Mouse (Mus musculus) hindlimb bud, embryonic 11.5 days (tissue): Measurements from ENCODE around the gene Mypn.

Experiments used
- DNase-seq: peaks from one replicate; pipeline ENCODE4 v3.0.0-alpha.2; 2012; ENCODE audit warnings: low read depth, low spot score; ENCODE audit errors: extremely low spot score

Mypn gene

GRCm38 (mm10) chr10:63155668-63156350 lies 47.9 kb downstream of the Mypn start:
- DNase-seq = no peak

GRCm38 (mm10) chr10:63154726-63155125 lies 49.0 kb downstream of the Mypn start:
- no peak for DNase-seq

DNA sequence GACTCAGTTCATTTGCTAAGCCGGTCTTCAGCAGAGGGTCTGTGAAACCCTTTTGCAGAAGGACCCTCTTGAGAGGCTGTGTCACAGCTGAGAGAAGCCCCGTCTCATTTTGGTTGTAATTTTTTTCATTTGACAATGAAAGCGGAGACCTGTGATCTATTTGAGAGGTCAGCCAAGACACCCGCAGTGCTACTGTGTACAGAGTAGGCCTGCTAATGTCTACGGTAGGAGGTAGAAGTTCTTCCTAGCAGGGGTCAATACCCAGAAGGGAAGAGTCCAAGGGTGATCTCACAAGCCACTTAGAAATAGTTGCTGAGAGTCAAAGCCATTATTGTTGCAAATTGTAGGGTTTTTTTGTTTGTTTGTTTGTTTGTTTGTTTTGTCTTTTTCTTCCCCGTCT lies 49.5 kb downstream of the Mypn start:
- no peak for DNase-seq

DNA sequence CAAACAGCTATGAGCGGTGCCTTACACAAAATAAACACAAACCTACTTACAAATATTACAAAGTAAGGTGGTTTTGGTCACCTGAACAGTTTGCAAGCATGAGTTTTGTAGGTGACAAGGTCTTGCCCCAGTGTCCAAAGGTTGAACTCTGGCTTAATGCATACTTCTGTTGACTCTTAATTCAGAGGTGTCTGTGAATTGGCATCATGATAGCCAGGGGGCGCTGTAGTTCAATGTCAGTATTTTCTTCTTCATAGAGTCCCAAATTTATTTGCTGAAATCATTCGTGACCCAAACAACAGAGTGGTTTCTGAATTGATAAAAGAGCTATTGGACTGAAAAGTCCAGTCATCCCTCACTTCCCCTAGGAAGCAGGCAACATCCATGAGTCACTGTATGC lies 50.2 kb downstream of the Mypn start:
- peak; percentile 41 for DNase-seq

DNA sequence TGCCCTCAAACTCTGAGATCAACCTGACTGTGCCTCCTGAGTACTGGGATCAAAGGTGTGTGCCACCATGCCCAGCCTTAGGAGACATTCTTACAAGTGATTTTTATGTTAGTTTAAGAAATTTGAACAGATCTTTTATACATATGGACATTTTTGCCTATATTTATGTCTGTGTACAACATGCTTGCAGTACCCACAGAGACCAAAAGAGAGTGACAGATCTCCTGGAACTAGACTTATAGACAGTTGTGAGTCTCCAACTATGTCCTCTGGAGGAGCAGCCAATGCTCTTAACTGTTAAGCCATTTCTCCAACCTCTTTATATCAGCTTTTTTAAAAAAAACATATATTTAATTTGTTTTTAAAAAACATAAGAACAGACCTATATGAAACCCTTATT lies 51.4 kb downstream of the Mypn start:
- DNase-seq = no peak

- no peak for DNase-seq
Measured at GRCm38 (mm10) chr10:63142660-63143059, 61.1 kb downstream of the Mypn start.

DNA sequence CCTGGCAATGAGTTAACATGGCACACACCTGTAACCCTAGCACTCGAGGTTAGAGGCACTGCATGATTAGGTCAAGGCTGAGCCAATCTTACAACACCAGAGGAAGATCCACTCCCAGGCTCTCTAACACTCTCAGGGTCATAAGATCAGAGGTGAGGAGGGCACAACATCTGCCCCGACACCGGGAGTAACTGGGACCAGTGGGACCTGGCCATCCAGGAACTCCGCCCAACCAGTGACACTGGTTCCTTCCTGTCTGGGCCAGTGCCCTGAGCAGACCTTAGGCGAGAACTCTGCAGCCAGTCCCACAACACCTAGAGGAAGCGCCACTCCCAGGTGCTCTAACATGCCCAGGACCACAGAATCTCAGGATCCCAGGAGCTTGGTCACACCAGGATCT lies 67.3 kb downstream of the Mypn start:
- no peak for DNase-seq

GRCm38 (mm10) chr10:63135680-63136079 lies 68.1 kb downstream of the Mypn start:
- DNase-seq = no peak

GRCm38 (mm10) chr10:63133326-63133725 lies 70.4 kb downstream of the Mypn start:
- no peak for DNase-seq

DNA sequence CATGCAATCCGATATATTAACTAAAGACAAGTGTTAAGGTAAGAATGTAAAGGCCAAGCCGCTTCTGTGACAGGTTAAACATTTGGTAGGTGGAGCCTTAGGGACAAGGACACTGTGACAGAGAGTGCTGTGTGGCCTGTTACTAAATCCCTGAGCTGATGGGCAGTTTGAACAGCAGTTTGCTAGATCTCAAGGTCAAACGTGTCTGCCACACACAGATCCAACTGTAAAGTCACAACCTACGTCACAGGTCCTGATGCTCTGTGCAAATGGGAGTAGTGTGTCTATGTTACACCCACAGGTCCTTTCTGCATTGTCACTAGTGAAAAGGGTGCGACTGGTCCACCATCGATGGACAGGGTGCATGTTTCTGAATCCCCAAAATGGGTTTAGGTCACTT lies 71.4 kb downstream of the Mypn start:
- DNase-seq = no peak

GRCm38 (mm10) chr10:63130500-63130899 lies 73.3 kb downstream of the Mypn start:
- DNase-seq = no peak

- DNase-seq = no peak
Measured at GRCm38 (mm10) chr10:63128256-63128655, 75.5 kb downstream of the Mypn start.

DNA sequence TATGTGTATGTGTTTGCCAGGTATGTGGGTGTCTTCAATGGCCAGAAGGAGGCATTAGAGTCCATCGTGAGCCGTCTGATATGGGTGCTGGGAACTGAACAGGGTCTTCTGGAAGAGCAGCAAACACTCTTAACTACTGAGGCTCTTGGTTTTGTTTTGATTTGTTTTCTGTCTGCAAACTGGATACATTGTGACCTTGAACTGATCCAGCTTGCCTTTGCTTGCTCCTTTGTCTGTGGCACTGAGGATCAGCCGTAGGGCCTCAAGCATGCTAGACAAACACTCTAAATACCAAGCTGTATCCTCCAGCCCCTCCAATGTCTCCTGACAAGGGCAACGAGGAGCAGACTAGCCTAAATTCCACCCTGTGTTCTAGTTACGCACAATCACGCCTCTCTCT lies 76.6 kb downstream of the Mypn start:
- DNase-seq = no peak

GRCm38 (mm10) chr10:63126116-63126515 lies 77.6 kb downstream of the Mypn start:
- DNase-seq = no peak

DNA sequence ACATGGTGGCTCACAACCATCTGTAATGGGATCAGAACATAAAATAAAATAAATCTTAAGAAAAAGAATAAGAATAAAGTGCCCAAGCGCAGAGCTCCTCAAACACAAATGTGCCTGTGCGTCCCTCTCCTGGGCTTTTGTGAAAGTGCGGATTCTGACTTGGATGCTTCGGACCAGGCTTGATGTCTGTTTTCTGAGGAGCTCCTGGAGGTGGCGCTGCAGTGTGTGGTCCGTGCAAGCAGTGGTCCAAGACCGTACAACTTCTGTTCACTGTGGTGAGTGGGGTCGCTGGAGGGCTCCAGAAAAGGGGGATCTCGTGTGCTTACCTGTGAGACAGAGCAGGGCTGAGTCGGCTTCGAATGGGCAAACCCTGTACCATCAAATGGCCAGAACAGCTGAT lies 78.4 kb downstream of the Mypn start:
- DNase-seq = no peak

- no peak for DNase-seq
Measured at GRCm38 (mm10) chr10:63124016-63124415, 79.7 kb downstream of the Mypn start.

- DNase-seq = no peak
Measured at GRCm38 (mm10) chr10:63123141-63123540, 80.6 kb downstream of the Mypn start.

DNA sequence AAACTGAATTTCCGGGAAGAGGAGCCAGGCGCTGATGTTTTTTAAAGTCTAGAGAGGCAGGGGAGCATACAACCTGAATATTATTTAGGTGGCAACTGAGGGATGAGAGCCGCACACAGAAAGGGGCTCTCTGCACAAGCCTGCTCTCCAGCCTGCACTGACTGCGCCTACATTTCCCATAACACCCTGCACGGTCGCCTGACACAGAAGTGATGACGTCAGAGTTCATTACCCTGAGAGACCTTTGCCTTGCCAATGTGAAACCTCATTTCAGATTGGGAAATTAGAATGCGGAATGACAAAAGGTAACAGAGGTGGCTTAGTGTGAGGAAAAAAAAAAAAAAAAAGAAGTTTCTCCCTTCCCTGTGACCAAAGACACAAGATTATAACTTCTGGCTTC lies 81.2 kb downstream of the Mypn start:
- DNase-seq = no peak

- no peak for DNase-seq
Measured at GRCm38 (mm10) chr10:63121961-63122360, 81.8 kb downstream of the Mypn start.

- no peak for DNase-seq
Measured at GRCm38 (mm10) chr10:63119916-63120315, 83.8 kb downstream of the Mypn start.

- DNase-seq = no peak
Measured at GRCm38 (mm10) chr10:63117583-63117982, 86.2 kb downstream of the Mypn start.

- DNase-seq = no peak
Measured at GRCm38 (mm10) chr10:63116376-63116775, 87.4 kb downstream of the Mypn start.

- DNase-seq = no peak
Measured at GRCm38 (mm10) chr10:63115881-63116280, 87.9 kb downstream of the Mypn start.
